Mouse (Mus musculus) megakaryocyte-erythroid progenitor cell, adult 5-6 weeks (primary cell): ENCODE measurements around the gene Angptl4. TPM values are rescaled to one million over a fixed set of nuclear protein-coding genes. Genes with fewer than 3 reads are reported as not detected.
A peak's percentile ranks its signal among the peaks of the same experiment; 100 is the strongest.
"Not testable (repeated sequence)": the region's sequence is repeated elsewhere in the genome, so short reads cannot be mapped to it uniquely, and the experiment has no call there.

Experiments used
- ATAC-seq: replicated peaks from 2 replicates; pipeline ENCODE4 v1.8.0; 2016; ENCODE audit warnings: mild to moderate bottlenecking, inconsistent platforms; ENCODE audit not compliant: severe bottlenecking, poor library complexity, low FRiP score, low TSS enrichment
- total RNA-seq, 2 experiments: library from RNA; stranded (forward) in 1 of 2; stranded (reverse) in 1 of 2; fragments of 200-1000, 215-1000 nt in 1 of 2; fragments of >200 nt in 1 of 2; fragmentation: Nextera tagmentation in 1 of 2; gene quantifications; 2 replicates each; pipeline ENCODE4 v1.2.3; 2014 to 2017

The Angptl4 gene
- total RNA-seq (2014; fragmentation: Nextera tagmentation) = 14.9 and 18.2 TPM in 2 replicates
- 13.0 and 17.1 TPM in 2 replicates for total RNA-seq (2017)

DNA sequence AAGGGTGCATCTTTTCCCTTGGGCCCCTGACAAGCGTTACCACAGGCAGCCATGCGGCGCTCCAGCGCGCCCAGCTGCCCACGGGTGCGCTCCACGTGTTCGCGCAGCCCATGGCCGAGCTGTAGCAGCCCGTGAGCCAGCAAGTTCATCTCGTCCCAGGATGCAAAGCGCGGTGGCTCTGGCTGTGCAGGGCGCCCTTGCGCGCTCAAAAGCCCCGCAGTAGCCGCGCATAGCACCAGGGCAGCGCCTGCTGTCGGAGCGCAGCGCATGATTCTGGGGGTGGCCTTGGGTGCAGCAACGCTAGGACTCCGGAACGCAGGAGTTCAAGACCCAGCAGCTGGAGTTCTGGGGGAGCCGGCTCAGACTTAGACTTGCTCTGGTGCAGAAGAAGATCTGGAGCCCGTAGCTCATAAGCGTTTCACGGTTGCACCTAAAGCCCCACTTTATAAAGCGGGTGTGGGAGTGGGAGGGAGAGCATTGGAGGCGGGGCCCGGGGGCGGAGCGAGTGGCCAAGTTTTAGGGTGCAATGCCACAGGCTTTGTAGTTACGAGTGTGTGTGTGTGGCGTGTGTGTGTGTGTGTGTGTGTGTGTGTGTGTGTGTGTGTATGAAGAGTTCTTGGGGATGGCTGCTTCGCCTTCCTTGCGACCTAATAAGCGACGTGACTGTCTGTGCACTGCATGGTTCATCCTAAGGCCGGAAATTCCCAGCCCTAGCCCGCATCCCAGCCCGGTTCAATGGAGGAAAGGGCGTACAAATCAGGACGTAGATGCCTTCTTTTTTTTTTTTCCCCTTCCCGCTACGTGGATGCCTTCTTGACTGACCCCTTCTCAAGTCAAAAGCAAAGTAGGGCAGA lies at the start of gene Angptl4:
Angptl4 (minus strand) TSS at position 707 of the 854 bp plus-strand sequence.
- peak; percentile 92 for ATAC-seq

DNA sequence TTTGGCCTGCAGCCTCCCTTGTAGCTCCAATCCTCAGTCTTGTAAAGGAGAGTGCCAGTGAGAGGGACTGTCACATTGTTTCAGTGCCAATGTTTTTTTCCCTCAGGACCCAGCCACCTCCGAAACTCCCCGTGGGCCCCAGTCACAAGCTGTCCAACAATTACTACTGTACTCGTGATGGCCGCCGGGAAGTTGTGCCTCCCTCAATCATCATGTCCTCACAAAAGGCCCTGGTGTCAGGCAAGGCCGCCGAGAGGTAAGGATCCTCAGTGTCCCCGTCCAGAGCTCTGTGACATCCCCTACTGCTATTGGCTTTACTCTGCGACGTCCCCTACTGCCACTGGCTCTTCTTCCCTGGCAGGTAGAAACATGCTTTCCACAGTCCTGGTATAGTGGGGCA lies 47.9 kb upstream of the Angptl4 start:
- no peak for ATAC-seq

DNA sequence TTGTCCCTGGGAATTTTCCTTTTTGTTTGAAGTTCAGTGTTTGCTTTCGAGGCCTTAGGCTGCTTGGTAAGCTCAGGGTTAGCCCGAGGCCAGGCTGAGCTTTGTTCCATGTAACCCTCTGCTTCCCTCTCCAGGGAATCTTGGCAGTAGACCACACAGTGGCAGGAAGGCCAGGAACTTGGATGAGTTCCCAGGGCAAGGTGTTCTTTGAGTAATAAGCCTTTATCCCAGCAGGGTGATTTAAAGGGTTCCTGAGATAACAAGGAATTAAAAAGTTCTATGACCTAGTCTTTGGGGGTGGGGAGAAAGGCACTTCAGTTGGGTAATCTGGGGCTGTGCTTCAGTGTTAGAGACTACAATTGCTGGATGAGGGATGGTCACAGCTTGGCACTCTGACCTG lies 47.3 kb upstream of the Angptl4 start:
- ATAC-seq = no peak

DNA sequence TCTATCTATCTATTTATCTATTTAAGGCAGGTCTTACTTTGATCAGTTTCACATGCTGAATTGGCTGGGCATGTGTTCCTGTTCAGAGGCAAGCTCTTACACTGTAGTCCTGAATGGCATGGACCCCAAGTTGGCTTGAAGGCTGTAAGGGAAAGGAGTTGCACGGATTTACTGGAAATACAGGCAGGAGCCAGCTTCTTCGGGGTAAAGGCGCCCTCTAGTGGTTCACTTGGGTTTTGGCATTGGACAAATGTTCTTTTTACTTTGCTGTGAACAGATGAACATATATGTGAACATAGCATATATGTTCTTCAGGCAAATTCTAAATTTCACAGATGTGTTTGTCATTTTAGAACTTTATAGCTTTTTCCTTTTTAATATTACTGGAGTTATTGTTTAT lies 45.2 kb upstream of the Angptl4 start:
- peak; percentile 54 for ATAC-seq

DNA sequence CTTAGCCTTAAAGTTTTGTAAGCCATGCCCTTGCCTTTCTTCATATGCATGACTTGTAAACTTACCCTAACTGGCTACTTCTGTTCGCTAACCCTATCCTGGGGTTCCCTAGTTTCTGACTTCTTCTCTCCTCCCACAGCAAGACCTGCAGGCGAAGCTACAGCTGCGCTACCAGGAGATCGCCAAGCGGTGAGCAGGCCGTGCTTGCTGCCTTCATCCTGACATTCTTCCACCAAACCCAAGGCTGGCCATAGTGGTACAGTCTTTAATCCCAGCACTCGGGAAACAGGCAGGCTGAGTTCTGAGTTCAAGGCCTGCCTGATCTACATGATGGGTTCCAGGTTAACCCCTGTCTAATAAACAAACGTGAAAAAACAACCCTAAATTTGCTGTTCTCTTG lies 43.8 kb upstream of the Angptl4 start:
- no peak for ATAC-seq

DNA sequence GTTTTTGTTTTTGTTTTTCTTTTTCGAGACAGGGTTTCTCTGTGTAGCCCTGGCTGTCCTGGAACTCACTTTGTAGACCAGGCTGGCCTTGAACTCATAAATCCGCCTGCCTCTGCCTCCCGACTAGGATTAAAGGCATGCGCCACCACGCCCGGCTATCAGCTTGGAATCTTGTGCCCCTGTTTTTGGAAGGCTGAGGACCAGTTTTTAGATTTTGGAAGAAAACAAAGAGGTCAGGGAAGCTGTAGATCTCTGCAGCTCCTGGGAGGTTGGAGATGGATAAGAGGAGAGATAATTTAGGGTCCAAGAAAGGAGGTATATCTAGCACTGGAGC lies 43.3 kb upstream of the Angptl4 start:
- ATAC-seq = not testable (repeated sequence)

DNA sequence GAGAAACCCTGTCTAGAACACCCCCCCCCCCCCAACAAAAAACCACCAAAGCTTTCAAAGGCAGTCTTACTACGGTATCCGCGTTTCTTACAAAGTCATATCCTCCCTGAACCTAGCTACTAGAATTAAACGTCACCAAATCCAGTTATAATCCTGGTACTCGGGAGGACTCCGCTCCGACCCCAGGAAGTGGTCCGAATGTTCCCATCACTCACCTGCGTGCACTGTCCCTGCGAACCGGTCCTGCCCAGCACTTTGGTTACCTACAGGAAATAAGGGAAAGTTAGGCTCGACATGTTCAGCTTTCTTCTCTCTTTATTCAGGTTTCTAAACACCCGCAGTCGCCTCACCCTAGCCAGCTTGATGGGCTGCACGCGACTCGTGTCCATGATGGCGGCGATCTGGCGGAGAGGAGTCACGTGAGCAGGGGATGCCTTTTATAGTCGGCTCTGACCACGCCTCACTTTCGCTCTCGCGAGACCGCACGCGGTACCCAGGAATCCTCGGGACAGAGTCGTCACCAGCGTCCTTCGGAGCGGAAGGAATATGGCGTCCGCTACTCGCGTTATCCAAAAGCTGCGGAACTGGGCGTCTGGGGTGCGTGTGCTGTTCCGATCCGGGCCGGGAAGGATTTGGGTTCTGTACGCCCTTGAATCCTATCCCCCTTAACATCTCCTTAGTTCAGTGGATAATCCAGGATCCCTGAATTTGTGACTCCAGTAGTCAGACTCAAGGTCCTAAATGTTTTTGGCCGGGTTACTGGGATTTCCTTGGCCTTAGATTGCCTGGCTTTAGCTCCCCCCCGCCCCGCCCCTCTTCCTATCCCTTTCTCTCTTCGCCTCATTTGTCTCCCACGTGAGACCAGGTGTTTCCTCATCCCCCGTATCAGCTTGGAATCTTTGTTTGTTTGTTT lies 42.7 kb upstream of the Angptl4 start, which contains the start of the genes Rps28 and Ndufa7:
Rps28 (minus strand) TSS at position 479 of the 913 bp plus-strand sequence.
Ndufa7 (plus strand) TSS at position 489 of the 913 bp plus-strand sequence.
- peak; percentile 89 for ATAC-seq

DNA sequence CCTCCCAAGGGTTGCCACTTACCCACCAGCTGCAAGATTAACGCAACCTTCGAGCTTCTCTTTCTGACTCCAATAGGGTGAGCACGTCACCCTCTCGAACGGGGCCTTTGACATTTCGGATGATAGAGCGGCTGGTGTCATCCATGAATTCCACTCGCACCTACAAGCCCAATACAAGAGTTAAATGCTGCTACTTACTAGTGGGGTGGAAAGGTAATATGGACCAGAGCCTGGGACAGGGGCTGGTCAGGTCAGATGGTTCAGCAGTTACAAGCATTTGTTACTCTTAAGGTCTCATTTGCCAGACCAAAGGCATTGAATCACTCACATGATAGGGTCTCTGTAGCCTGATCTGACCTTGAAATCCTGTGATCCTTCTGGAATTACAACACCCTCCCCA lies 41.5 kb upstream of the Angptl4 start:
- ATAC-seq = not testable (repeated sequence)

DNA sequence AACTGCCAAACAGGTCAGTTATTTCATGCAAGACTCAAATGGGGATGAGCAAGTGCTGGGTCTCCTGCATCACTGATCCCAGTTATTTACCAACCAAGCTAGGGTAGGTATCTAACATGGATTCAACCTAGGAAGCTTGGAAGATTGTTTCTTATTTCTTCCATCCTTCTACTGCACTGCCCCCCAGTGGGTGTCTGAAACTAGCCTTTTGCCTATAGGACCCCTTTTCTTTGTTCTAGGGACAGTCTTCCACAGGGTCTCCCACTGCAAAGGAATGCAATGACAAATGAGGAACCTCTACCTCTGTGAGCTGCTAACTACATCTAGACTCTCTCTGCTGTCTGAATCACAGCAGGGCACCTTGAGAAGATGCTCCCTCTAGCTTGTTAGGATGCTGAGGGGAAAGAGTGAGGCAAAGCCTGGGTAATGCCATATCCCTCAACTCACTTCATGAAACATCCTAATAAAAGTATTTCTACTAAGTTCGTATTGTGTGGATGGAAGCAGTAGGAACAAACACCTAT lies 40.9 kb upstream of the Angptl4 start:
- no peak for ATAC-seq

DNA sequence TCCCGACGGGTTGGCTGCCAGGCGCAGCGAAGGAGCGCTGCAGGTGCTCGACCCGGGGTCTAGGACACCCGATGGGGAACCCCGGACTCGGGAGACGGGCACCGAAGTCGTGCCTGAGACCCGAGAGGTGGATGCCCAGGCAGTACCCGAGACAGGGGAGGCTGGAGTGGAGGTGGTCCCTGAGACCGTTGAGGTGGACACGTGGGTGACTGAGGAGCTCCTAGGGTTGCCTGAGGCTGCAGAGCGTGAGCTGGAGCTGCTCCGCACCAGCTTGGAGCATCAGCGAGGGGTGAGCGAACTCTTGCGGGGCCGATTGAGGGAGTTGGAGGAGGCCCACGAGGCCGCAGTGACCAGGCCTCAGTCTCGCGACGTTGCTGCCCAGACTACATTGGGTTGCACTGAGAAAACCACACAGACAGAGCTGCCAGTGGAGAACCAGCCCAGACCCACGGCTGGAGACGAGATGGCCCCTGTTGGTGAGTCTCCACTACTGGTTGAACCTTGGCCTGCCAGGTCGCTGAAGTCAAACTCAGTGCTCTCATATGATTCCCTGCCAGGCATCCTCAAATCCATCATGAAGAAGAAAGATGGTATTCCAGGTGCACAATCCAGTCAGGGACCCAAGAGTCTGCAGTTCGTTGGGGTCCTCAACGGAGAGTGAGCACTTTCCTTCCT lies 36.5 kb upstream of the Angptl4 start:
- peak; percentile 12 for ATAC-seq

DNA sequence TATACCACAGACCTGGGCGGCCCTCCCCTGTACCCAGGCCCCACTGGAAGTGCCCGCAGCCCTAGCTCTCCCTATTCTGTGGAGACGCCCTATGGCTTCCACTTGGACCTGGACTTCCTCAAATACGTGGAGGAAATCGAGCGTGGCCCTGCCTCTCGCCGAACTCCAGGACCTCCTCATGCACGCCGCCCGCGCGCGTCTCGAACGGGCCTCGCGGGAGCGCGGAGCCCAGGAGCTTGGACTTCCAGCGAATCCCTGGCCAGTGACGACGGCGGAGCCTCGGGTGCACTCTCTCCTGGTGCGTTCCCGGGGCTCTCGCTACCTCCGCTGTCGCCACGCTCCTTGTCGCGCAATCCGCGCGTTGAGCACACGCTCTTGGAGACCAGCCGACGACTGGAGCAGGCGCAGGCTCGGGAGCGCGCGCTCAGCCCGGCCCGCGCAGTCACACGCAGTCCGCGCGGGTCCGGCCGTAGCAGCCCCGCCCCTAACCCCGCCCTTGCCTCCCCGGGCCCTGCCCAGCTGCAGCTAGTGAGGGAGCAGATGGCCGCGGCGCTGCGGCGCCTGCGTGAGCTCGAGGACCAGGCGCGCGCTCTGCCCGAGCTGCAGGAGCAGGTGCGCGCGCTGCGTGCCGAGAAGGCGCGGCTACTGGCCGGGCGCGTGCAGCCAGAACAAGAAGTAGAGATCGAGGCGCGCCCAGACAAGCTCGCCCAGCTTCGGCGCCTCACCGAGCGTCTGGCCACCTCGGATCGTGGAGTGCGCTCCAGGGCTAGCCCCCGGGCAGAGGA lies 35.7 kb upstream of the Angptl4 start:
- ATAC-seq = peak; percentile 80

DNA sequence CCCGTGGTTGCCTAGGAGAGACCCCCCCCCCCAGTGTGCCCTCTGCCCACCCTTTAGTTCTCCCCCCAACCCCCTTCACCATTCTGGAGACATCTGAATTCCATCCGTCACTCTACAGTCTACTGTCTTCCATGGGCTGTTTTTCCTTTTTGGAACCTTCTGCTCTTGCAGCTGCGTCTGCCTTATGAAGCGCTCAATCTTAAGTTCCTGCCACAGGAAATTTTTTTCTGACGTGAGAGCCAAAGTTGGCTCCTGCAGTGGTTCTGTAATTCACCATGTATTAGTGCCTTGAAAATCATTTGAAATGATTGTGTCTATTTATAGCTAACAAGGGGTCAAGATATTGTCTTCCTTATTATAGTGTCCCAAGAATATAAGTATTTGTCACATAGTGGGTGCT lies 35.0 kb upstream of the Angptl4 start:
- ATAC-seq = no peak

DNA sequence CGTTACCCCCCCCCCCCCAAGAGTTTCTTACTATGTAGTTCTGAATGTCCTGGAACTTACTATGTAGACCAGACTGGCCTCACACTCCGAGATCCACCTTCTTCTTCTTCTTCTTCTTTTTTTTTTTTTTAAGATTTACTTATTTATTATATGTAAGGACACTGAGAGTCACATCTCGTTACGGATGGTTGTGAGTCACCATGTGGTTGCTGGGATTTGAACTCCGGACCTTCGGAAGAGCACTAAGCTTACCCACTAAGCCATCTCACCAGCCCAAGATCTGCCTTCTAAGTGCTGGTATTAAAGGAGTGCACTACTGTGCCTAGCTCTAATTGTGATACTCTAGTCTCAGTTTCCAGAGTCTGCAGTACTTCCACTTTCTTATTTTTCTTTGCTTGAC lies 33.8 kb upstream of the Angptl4 start:
- no peak for ATAC-seq

DNA sequence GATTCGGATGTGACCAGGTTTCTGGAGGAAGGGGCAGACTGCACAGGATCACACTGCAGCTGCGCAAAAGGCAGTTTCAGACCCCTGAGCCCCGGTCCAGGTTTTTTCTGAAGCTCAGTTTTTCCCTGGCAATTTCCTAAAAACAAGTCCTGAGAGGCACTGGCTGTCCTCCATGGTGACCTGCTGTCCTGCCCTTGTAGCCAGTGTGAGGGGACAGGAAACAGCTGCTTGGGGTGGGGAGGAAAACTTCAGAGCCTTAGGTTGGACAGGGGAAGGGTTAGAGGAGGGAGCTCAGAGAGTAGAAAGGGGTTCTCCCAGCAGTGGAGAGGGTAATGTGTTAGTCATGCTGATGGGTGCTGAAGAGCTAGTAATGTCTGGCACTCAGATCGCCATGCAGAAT lies 31.4 kb upstream of the Angptl4 start:
- no peak for ATAC-seq

DNA sequence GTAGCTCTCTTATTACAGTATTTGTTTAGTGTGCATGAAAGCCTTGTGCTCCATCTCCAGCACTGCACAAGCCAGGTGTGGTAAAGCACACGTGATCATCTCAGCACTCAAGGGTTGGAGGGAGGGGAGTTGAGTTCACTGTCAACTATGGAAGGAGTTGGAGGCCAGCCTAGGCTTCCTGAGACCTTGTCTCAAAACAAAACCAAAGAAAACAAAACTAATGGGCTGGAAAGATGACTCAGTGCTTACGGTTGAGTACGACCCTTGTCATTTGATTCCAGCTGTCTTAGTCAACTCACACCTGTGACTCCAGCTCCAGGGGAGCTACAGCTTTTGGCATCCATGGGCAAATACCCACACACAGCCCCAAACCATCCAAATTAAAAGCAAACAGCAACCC lies 30.8 kb upstream of the Angptl4 start:
- no peak for ATAC-seq

DNA sequence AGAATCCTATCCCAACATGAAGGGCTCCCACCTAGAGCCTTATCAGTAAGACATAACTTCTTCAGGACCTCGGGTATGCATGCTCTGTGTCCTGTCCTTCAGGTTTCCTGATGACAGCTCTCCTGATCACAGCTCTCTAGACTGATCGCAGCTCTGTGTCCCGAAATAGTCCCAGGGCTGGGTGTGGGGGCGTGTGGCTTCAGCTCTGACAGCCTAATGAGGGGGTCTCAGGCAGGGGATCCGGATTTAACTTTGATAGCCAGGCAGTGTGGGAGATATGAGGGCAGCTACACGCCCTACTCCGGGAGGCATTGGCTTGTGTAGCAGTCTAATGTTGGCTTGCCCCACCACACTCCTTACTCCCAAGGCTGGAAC lies 29.5 kb upstream of the Angptl4 start:
- 0 out of 2 replicates have a peak, but pooled peaks have one; percentile 1 for ATAC-seq

DNA sequence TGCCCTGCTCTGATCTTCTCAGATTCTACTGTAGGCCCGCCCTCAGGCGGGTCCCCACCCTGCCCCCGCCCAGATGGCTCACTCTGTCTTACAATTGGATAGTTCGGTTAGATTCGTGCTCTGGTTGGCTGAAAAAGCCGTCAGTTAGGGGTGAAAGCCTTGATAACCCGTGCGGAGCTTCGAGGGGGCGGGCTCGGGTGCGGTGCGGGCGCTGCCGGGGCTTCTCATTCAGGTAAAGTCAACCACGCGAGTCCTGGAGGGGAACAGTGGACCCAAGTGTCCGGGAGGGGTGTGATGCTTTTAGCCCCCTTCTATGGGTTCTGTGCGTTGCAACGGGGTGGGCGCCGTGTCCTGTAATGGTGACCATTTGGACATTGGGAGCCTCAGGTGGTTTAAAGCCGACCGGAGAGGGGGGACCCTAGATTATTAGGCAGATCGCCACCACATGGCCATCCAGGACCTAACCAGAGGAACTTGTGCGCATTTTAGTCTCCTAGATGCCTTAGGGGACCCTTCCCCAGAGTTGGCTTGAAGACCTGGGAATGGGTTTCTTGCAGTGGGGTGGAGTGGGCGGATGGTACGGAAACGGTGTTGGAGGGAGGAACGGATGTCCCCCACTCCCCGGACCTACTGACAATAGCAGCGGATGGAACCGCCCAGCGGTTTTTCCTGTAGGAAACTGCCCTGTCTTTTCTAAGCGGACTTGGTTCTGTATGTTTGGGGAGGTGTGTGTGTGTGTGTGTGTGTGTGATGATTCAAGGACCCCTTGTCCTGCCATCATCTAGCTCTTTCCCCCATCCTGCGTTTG lies 28.9 kb upstream of the Angptl4 start, which contains the start of gene Kank3:
Kank3 (plus strand) TSS at position 186 of the 808 bp plus-strand sequence.
- peak; percentile 98 for ATAC-seq

DNA sequence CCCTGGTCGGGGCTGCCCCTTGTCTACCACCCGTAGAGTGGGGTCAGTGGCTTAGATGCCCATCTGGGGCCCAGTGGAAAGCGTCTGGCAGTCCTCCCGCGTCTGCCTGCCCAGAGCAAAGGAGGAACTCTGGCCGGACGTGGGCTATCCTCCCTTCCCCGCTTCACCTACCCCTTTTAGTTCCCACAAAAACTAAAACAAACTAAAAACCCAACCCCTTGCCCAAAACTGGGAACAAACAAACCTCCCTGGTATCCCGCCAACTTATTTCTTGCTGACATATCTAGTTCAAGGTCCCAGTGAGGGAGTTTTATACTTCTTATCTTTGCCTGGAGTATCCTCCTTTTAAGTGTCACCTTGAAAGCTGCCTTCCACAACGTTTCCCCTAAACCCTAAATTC lies 26.6 kb upstream of the Angptl4 start:
- no peak for ATAC-seq
